In genomic region chr5:20810449-20810848, GRCm38 (mm10) we compare ENCODE assay signal across 35 mouse cellular contexts.
"Had no signal": no experiment of that assay in that cellular context is flagged by ENCODE, and none has a peak within 500 bp of the region (broad histone marks: within the 10 kb centered on the region; RNA-seq: fewer than 3 reads in every experiment).

No protein-coding gene starts in this region.

- H3K27ac ChIP-seq: heart, adult 2 months; heart, embryonic 10.5 days; heart, embryonic 13.5 days; heart, embryonic 15.5 days; hindbrain, embryonic 10.5 days; hindbrain, embryonic 12.5 days; hindbrain, embryonic 13.5 days; hindbrain, embryonic 14.5 days; hindbrain, embryonic 15.5 days; hindbrain, postnatal 0 days; intestine, embryonic 15.5 days; kidney, embryonic 15.5 days; kidney, postnatal 0 days; layer of hippocampus, adult 2 months had no signal

- H3K4me1 ChIP-seq: heart, embryonic 15.5 days; hindbrain, embryonic 10.5 days; hindbrain, embryonic 12.5 days; hindbrain, embryonic 13.5 days; hindbrain, embryonic 15.5 days; intestine, embryonic 15.5 days; kidney, embryonic 15.5 days had no signal

- H3K27me3 ChIP-seq: heart, embryonic 12.5 days; heart, embryonic 13.5 days; heart, embryonic 15.5 days; hindbrain, embryonic 12.5 days; hindbrain, embryonic 13.5 days; hindbrain, embryonic 15.5 days; intestine, embryonic 15.5 days; kidney, embryonic 15.5 days had no signal

- H3K4me3 ChIP-seq: heart, adult 2 months; heart, embryonic 10.5 days; heart, embryonic 12.5 days; heart, embryonic 13.5 days; heart, embryonic 15.5 days; hindbrain, embryonic 10.5 days; hindbrain, embryonic 12.5 days; hindbrain, embryonic 13.5 days; hindbrain, embryonic 15.5 days; intestine, embryonic 15.5 days; kidney, embryonic 15.5 days; layer of hippocampus, adult 2 months had no signal

- H3K36me3 ChIP-seq: heart, embryonic 15.5 days; intestine, embryonic 15.5 days had no signal

- H3K9me3 ChIP-seq: heart, embryonic 10.5 days; heart, embryonic 12.5 days; heart, embryonic 13.5 days; heart, embryonic 15.5 days; hindbrain, embryonic 10.5 days; hindbrain, embryonic 12.5 days; hindbrain, embryonic 13.5 days; hindbrain, embryonic 15.5 days; intestine, embryonic 15.5 days; kidney, embryonic 15.5 days had no signal

- DNase-seq: heart, adult 18-20 months; heart, adult 2 months; heart, postnatal 10 days; heart, postnatal 14 days; heart, postnatal 36 days; heart, postnatal 4 days; kidney, adult 18-20 months; kidney, adult 2 months; kidney, adult 9 months; kidney, postnatal 10 days; kidney, postnatal 14 days; kidney, postnatal 25 days; kidney, postnatal 36 days; kidney, postnatal 4 days; layer of hippocampus, adult 9-11 months; layer of hippocampus, postnatal 36 days had no signal

- H3K4me2 ChIP-seq: heart, embryonic 11.5 days; heart, embryonic 12.5 days; heart, embryonic 13.5 days; heart, embryonic 15.5 days; hindbrain, embryonic 12.5 days; hindbrain, embryonic 13.5 days; hindbrain, embryonic 14.5 days; hindbrain, embryonic 15.5 days; intestine, embryonic 15.5 days; kidney, embryonic 15.5 days had no signal

- ATAC-seq: hindbrain, embryonic 16.5 days; hindbrain, postnatal 0 days; inflammation-experienced regulatory T-cells, adult 6 months; intestine, embryonic 15.5 days; intestine, embryonic 16.5 days; intestine, postnatal 0 days had no signal

- H3K9ac ChIP-seq: heart, embryonic 12.5 days; heart, embryonic 13.5 days; heart, embryonic 15.5 days; hindbrain, embryonic 12.5 days; hindbrain, embryonic 13.5 days; hindbrain, embryonic 14.5 days; hindbrain, embryonic 15.5 days; intestine, embryonic 15.5 days; kidney, embryonic 15.5 days had no signal
